Mouse (Mus musculus): ENCODE data around the gene Nudt21. TPM values are rescaled to one million over a fixed set of nuclear protein-coding genes. Genes with fewer than 3 reads are reported as not detected.
A peak's percentile ranks its signal among the peaks of the same experiment; 100 is the strongest.

The Nudt21 gene
- polyA plus RNA-seq (2014; fragmentation: Nextera tagmentation; extraction: Ambion mirVana): 156 and 158 TPM in 2 replicates

DNA sequence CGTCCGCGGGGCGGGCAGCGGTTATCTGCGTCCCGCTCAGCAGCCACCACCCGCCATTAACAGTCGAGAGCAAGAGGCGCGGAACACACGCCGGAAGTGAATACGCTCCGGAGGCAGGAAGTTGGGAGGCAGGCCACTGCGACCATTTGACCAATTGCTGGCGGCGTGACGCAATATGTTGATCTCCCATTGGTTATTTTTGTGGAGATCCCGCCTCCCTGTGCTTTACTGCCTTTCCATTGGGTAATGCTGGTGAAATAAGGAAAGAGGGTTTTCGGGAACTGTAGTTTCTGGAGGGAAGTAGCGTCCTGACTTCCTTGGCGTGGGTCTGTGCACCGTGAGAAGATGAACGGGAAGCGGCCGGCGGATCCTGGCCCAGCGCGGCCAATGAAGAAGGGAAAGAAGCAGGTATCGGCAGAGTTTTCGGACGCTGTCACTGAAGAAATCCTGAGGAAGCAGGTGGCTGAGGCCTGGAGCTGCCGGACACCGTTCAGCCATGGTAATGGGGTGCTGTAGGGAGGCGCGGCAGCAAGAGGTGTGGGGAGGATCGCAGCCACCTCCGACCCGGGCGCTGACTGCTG, at the start of gene Nudt21, which contains the start of gene Ogfod1:
Nudt21 (minus strand) TSS at position 88 of the 581 bp plus-strand sequence.
Ogfod1 (plus strand) TSS at position 255 of the 581 bp plus-strand sequence.
- ATAC-seq (replicated peaks; ENCODE audit: low FRiP score) (peak; percentile 97), DNase-seq (ENCODE audit: low spot score) (peak; percentile 89)
- no peaks in the 10 kb centered on the region for H3K9me3 ChIP-seq (ENCODE audit: control insufficient read depth, low read length)
- H3K9ac ChIP-seq (ENCODE audit: low read depth, low read length): peak within 1 kb of the TSS; percentile 70
- peaks cover 27% of the 10 kb centered on the region for H3K4me1 ChIP-seq (replicated peaks; ENCODE audit: control insufficient read depth, insufficient read depth, low read length)
- no peaks in the 10 kb centered on the region for H3K27me3 ChIP-seq (replicated peaks; ENCODE audit: control insufficient read depth, insufficient read depth, low read length)
- H3K4me2 ChIP-seq: peak within 1 kb of the TSS; percentile 87
- no peaks in the 10 kb centered on the region for H3K36me3 ChIP-seq (ENCODE audit: control insufficient read depth, insufficient read depth, low read length)
- peak within 1 kb of the TSS; percentile 74 for H3K4me3 ChIP-seq (ENCODE audit: low read depth, low read length)
- WGBS: under 1% methylated on average over 41 of the region's 41 CpGs
- H3K27ac ChIP-seq (ENCODE audit: low read depth, low read length): peak within 1 kb of the TSS; percentile 74

DNA sequence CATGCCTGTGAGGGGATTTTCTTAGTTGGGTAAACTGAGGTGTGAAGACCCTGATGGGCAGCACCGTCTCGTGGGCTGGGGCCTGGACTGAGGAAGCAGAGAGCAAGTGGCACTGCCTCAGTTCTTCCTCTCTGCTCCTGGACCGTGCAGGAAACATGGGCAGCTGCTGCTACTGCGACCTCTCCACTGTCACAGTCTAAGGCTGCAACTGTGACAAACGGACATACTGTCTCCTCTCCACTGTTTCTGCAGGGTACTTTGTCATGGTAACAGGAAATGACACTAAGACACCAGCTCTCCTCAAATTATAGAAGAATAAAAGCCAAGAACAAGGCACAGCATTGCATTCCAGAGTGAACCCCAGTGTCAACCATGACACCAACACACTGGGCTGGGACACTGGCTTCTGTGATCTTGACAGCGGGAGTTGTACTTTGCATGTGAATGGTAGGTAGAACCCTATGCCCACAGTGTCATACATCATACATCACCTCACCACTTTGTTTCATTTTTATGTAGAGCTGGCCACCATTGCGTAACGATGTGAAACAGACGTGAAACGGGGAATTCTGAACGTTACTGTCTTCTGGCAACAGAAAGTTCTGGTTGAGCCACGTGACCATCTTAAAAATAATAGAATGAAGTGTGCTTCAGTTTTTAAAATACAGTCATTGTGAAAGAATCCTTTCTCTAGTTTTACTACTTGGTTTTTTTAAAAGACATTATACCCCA, 39.8 kb upstream of the Nudt21 start:
- H3K9ac ChIP-seq (ENCODE audit: low read depth, low read length): no peak overlapping the region
- no peak for DNase-seq (ENCODE audit: low spot score)
- no peak overlapping the region for H3K27ac ChIP-seq (ENCODE audit: low read depth, low read length)
- no peak overlapping the region for H3K4me3 ChIP-seq (ENCODE audit: low read depth, low read length)
- H3K4me2 ChIP-seq: no peak overlapping the region
- H3K27me3 ChIP-seq (replicated peaks; ENCODE audit: control insufficient read depth, insufficient read depth, low read length): no peaks in the 10 kb centered on the region
- no peak for ATAC-seq (replicated peaks; ENCODE audit: low FRiP score)
- no peaks in the 10 kb centered on the region for H3K4me1 ChIP-seq (replicated peaks; ENCODE audit: control insufficient read depth, insufficient read depth, low read length)
- WGBS: 82% methylated on average over 12 of the region's 12 CpGs
- H3K36me3 ChIP-seq (ENCODE audit: control insufficient read depth, insufficient read depth, low read length): no peaks in the 10 kb centered on the region
- no peaks in the 10 kb centered on the region for H3K9me3 ChIP-seq (ENCODE audit: control insufficient read depth, low read length)

DNA sequence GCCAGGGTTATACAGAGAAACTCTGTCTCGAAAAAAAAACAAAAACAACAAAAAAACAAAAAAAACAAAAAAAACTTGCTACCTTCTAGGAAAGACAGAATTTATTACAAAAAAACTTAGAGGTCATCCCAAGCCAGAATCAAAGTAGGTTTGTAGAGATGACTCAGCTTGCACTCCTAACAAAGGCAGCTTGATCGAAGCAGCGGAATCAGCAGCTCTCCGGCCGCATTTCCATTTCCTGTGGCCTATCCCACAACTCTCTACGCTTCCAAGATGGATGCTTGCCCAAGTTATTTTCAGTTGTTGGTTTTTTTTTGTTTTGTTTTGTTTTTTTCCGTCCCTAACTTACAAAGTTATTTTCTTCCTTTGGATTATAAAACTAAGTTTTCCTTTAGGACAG, 32.0 kb upstream of the Nudt21 start:
- Histone ChIP-seq H3K9ac (ENCODE audit: low read depth, low read length) (no peak overlapping the region), H3K36me3 (ENCODE audit: control insufficient read depth, insufficient read depth, low read length) (peaks cover 2% of the 10 kb centered on the region; the same call in 1 of the 2 replicates), H3K4me3 (ENCODE audit: low read depth, low read length) (no peak overlapping the region), H3K27me3 (replicated peaks; ENCODE audit: control insufficient read depth, insufficient read depth, low read length) (no peaks in the 10 kb centered on the region), H3K4me2 (no peak overlapping the region), H3K9me3 (ENCODE audit: control insufficient read depth, low read length) (no peaks in the 10 kb centered on the region), H3K4me1 (replicated peaks; ENCODE audit: control insufficient read depth, insufficient read depth, low read length) (no peaks in the 10 kb centered on the region), H3K27ac (ENCODE audit: low read depth, low read length) (no peak overlapping the region)
- WGBS: 93% methylated on average over 7 of the region's 7 CpGs
- ATAC-seq (replicated peaks; ENCODE audit: low FRiP score) (no peak), DNase-seq (ENCODE audit: low spot score) (no peak)

DNA sequence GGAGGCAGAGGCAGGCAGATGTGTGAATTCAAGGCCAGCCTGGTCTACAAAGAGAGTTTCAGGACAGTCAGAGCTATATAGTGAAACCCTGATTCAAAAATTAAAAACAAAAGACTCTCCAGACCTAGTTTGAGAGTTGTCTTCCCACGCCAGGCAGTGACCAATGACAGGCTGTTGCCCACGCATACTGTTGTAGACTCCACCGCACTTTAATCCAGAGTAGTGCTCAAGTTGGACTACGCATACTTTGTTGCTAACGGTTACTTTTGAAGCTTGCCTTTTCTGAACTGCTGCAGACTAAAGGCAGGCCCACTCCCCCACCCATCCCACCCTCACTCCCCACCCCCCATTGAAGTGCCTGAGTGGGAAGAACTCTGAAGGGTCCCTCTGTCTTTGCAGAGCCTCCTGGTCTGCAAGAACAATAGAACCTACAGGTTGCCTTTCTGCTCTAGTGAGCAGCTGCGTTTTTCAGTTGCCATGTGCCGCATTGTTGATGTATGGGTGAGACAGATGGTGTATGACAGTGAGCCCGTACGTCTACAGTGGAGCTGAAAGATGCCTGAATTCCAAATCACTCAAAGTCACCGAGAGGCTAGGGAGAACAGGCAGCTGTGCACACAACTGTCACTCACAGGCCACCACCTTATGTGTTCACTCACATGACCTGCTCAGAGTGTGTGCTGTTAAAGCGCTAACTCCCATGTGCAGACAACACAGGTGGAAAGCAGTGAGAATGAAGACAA, 29.5 kb upstream of the Nudt21 start:
- Histone ChIP-seq H3K36me3 (ENCODE audit: control insufficient read depth, insufficient read depth, low read length) (peaks cover 4% of the 10 kb centered on the region; the same call in 1 of the 2 replicates), H3K27me3 (replicated peaks; ENCODE audit: control insufficient read depth, insufficient read depth, low read length) (no peaks in the 10 kb centered on the region), H3K4me2 (no peak overlapping the region), H3K4me1 (replicated peaks; ENCODE audit: control insufficient read depth, insufficient read depth, low read length) (no peaks in the 10 kb centered on the region), H3K27ac (ENCODE audit: low read depth, low read length) (no peak overlapping the region), H3K4me3 (ENCODE audit: low read depth, low read length) (no peak overlapping the region), H3K9ac (ENCODE audit: low read depth, low read length) (no peak overlapping the region), H3K9me3 (ENCODE audit: control insufficient read depth, low read length) (no peaks in the 10 kb centered on the region)
- no peak for ATAC-seq (replicated peaks; ENCODE audit: low FRiP score)
- no peak for DNase-seq (ENCODE audit: low spot score)
- WGBS: 85% methylated on average over 11 of the region's 11 CpGs

DNA sequence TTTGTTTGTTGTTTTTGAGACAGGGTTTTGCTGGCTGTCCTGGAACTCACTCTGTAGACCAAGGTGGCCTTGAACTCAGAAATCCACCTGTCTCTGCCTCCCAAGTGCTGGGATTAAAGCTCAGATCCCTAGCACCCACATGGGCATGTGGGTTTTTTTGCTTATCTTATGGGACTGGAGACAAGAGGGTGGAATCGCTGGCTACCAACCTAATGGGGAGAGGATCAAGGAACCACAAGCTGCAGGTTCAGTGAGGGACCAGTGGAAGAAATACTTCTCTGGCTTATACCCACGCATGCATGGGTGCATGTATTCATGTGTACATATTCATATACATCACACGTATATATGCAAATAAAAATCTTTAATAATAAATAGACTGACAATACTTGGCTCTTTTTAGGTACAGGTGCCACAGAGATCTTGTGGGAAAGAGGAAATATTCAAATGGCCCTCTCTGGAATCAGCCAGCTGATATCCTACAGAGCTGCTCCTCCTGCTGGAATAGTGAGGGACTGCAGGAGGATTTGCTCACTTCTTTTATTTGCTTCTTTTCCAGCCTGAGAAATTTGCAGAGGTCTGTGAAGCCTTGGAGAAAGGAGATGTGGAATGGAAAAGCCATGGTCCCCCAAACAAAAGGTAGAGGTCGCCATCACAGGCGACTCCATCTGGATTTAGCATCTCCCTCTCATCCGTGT, 20.5 kb upstream of the Nudt21 start:
- Histone ChIP-seq H3K9ac (ENCODE audit: low read depth, low read length) (no peak overlapping the region), H3K4me1 (replicated peaks; ENCODE audit: control insufficient read depth, insufficient read depth, low read length) (no peaks in the 10 kb centered on the region), H3K27me3 (replicated peaks; ENCODE audit: control insufficient read depth, insufficient read depth, low read length) (no peaks in the 10 kb centered on the region), H3K4me3 (ENCODE audit: low read depth, low read length) (no peak overlapping the region), H3K36me3 (ENCODE audit: control insufficient read depth, insufficient read depth, low read length) (peaks cover 18% of the 10 kb centered on the region; the same call in 1 of the 2 replicates), H3K9me3 (ENCODE audit: control insufficient read depth, low read length) (no peaks in the 10 kb centered on the region), H3K27ac (ENCODE audit: low read depth, low read length) (no peak overlapping the region), H3K4me2 (no peak overlapping the region)
- 68% methylated on average over 6 of the region's 6 CpGs for WGBS
- ATAC-seq (replicated peaks; ENCODE audit: low FRiP score) (no peak), DNase-seq (ENCODE audit: low spot score) (no peak)

DNA sequence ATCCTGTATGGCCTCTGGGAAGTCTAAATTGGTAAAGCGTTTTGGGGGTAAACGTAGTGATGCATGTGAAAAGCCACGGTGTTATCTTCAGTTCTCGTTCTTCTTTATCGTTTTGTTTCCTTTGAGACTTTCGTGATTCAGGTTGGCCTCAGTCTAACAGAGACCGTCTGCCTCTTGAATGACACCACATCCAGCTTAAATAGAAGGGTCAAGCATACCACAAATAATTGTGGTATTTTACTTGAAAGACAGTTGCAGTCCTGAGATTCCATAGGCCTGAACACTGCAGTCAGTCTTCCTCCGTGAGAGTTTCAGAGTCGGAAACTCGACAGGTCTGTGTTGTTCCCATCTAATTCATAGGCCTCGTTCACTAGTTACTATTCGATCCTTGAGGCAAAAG, 15.9 kb upstream of the Nudt21 start:
- H3K27ac ChIP-seq (ENCODE audit: low read depth, low read length): no peak overlapping the region
- no peak overlapping the region for H3K4me2 ChIP-seq
- WGBS: 86% methylated on average over 12 of the region's 12 CpGs
- H3K4me1 ChIP-seq (replicated peaks; ENCODE audit: control insufficient read depth, insufficient read depth, low read length): no peaks in the 10 kb centered on the region
- no peak for DNase-seq (ENCODE audit: low spot score)
- H3K9ac ChIP-seq (ENCODE audit: low read depth, low read length): no peak overlapping the region
- H3K4me3 ChIP-seq (ENCODE audit: low read depth, low read length): no peak overlapping the region
- no peaks in the 10 kb centered on the region for H3K27me3 ChIP-seq (replicated peaks; ENCODE audit: control insufficient read depth, insufficient read depth, low read length)
- no peak for ATAC-seq (replicated peaks; ENCODE audit: low FRiP score)
- H3K9me3 ChIP-seq (ENCODE audit: control insufficient read depth, low read length): no peaks in the 10 kb centered on the region
- H3K36me3 ChIP-seq (ENCODE audit: control insufficient read depth, insufficient read depth, low read length): peaks cover 9% of the 10 kb centered on the region; the same call in 1 of the 2 replicates

DNA sequence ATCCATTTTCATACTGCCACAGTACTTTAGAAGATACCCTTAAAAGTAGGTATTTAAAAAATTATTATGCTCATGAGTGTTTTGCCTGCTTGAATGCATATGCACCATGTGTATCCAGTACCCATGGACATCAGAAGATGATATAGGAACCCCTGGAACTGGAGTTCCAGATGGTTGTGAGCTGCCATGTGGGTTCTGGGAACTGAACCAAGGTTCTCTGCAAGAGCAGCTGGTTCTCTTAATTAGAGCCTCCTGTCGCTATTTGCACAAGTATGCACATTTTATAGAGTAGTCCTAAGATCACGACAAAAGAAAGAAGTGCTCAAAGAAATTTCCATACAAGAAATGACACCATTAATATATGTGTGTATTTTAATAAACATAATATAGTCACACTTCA, 11.0 kb upstream of the Nudt21 start:
- Histone ChIP-seq H3K4me1 (replicated peaks; ENCODE audit: control insufficient read depth, insufficient read depth, low read length) (no peaks in the 10 kb centered on the region), H3K9me3 (ENCODE audit: control insufficient read depth, low read length) (no peaks in the 10 kb centered on the region), H3K4me3 (ENCODE audit: low read depth, low read length) (no peak overlapping the region), H3K27ac (ENCODE audit: low read depth, low read length) (no peak overlapping the region), H3K4me2 (no peak overlapping the region), H3K36me3 (ENCODE audit: control insufficient read depth, insufficient read depth, low read length) (peaks cover 5% of the 10 kb centered on the region; the same call in 1 of the 2 replicates), H3K9ac (ENCODE audit: low read depth, low read length) (no peak overlapping the region), H3K27me3 (replicated peaks; ENCODE audit: control insufficient read depth, insufficient read depth, low read length) (no peaks in the 10 kb centered on the region)
- ATAC-seq (replicated peaks; ENCODE audit: low FRiP score): no peak
- WGBS: 91% methylated on average over 2 of the region's 2 CpGs
- DNase-seq (ENCODE audit: low spot score): no peak

DNA sequence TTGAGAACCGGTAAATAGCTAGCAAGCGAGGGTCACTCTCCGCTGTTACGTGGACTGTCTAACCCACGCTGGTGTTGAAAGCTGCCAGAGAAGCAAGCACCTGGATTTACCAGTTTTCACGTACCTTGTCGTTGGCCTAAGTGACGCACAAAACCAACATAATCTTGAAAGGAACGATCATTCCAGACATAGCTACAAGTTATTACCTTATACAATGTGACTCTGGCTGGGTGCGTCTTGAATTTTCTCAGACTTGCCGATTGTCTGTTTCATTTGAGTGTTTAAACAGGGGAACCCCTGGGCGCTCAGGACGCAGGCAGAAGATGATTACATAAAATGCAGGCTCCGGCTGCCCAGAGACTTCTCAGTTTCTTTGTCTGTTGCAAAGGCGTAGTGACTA, 975 bp upstream of the Nudt21 start:
- peaks cover 23% of the 10 kb centered on the region for H3K4me1 ChIP-seq (replicated peaks; ENCODE audit: control insufficient read depth, insufficient read depth, low read length)
- peak overlapping the region; percentile 70 for H3K9ac ChIP-seq (ENCODE audit: low read depth, low read length)
- H3K27ac ChIP-seq (ENCODE audit: low read depth, low read length): no peak overlapping the region
- peak overlapping the region; percentile 87 for H3K4me2 ChIP-seq
- no peak for ATAC-seq (replicated peaks; ENCODE audit: low FRiP score)
- no peaks in the 10 kb centered on the region for H3K36me3 ChIP-seq (ENCODE audit: control insufficient read depth, insufficient read depth, low read length)
- WGBS: 8% methylated on average over 15 of the region's 15 CpGs
- H3K4me3 ChIP-seq (ENCODE audit: low read depth, low read length): peak overlapping the region; percentile 74
- no peaks in the 10 kb centered on the region for H3K9me3 ChIP-seq (ENCODE audit: control insufficient read depth, low read length)
- DNase-seq (ENCODE audit: low spot score): no peak
- no peaks in the 10 kb centered on the region for H3K27me3 ChIP-seq (replicated peaks; ENCODE audit: control insufficient read depth, insufficient read depth, low read length)

Data from liver, embryonic 11.5 days (tissue).